Mouse (Mus musculus) liver, embryonic 16.5 days (tissue): ENCODE measurements around the gene AU022252. TPM values are rescaled to one million over a fixed set of nuclear protein-coding genes. Genes with fewer than 3 reads are reported as not detected.

Source experiments
- ATAC-seq: fragments of 200-750 bp; cut with Nextera tagmentation; 2 replicates; pipeline ENCODE4 v1.8.0; 2017; ENCODE audit warnings: low read depth, mild to moderate bottlenecking, moderate number of reproducible peaks, moderate library complexity
- H3K27ac ChIP-seq: fragments of 300-500 bp; sonication (generic); 2 replicates; pipeline ENCODE4 v1.5.1; 2014; ENCODE audit warnings: mild to moderate bottlenecking, low read length
- H3K27me3 ChIP-seq: fragments of 300-500 bp; sonication (generic); 2 replicates; pipeline ENCODE4 v1.6.1; 2014; ENCODE audit warnings: low read depth, low read length, mixed read lengths; ENCODE audit not compliant: control insufficient read depth, insufficient read depth
- H3K36me3 ChIP-seq: fragments of 300-500 bp; sonication (generic); 2 replicates; pipeline ENCODE4 v1.6.1; 2014; ENCODE audit warnings: mild to moderate bottlenecking; ENCODE audit not compliant: control insufficient read depth, insufficient read depth
- H3K4me1 ChIP-seq: fragments of 300-500 bp; sonication (generic); 2 replicates; pipeline ENCODE4 v1.6.1; 2014; ENCODE audit warnings: low read depth, low read length, mixed read lengths; ENCODE audit not compliant: control insufficient read depth
- H3K4me2 ChIP-seq: fragments of 300-500 bp; sonication (generic); 2 replicates; pipeline ENCODE4 v1.6.1; 2014; ENCODE audit warnings: low read depth, low read length, mixed read lengths
- H3K4me3 ChIP-seq: fragments of 300-500 bp; sonication (generic); 2 replicates; pipeline ENCODE4 v1.5.1; 2014; ENCODE audit warnings: low read depth, mild to moderate bottlenecking, low read length
- H3K9ac ChIP-seq: fragments of 300-500 bp; sonication (generic); 2 replicates; pipeline ENCODE4 v1.6.1; 2014; ENCODE audit warnings: low read depth, low read length
- H3K9me3 ChIP-seq: fragments of 300-500 bp; sonication (generic); replicated peaks from 2 replicates; pipeline ENCODE4 v1.6.1; 2016; ENCODE audit warnings: low read length; ENCODE audit not compliant: control insufficient read depth
- WGBS: fragments of 180-500 bp; shearing (Covaris S2); extraction: QIAGEN DNeasy Blood & Tissue Kit; methylation state at CpG from one replicate; pipeline ENCODE4 v1.1.7; 2014; ENCODE audit not compliant: insufficient replicate concordance; 5-methylcytosine and 5-hydroxymethylcytosine counted together
- polyA plus RNA-seq: library from polyadenylated mRNA; unstranded; fragments of >200 nt; fragmentation: Nextera tagmentation; extraction: Ambion mirVana; gene quantifications from 2 replicates; pipeline ENCODE4 v1.2.1, GENCODE M21; 2015

The AU022252 gene
- polyA plus RNA-seq, 1 experiment from 2014 or later, result 11.6 TPM

DNA sequence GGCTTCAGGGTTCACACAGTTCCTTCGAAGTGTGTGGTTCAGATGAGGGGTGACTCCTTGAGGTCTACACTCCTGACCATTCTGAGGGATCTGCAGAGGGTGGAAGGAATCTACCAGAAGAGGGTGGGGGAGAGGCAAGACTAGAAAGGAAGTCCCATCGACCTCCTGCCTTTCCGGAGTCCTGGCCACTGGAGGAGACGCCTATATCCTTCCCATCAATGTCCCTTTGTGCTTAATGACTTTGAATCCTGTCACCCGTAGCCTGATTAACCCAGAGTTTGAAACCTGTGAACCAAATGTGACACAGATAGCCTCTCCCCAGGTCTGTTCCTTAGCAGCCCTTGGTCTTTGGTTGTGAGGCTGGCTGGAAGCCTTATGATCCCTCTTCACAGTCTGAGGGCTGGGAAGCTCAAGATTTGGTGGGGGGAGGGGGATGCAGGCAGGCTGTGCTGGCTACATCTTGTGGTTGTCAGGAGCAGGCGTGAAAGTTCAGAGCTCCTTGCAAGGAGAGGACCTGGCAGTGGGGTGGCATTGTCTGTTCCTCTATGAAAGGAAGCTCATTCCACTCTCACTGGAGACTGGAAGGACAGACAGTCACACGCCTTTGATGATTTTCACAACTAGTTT lies 28.7 kb upstream of the AU022252 start:
- Histone ChIP-seq H3K27ac (no peak overlapping the region), H3K9me3 (no peaks in the 10 kb centered on the region), H3K9ac (no peak overlapping the region), H3K27me3 (no peaks in the 10 kb centered on the region), H3K4me2 (no peak overlapping the region), H3K36me3 (no peaks in the 10 kb centered on the region), H3K4me1 (no peaks in the 10 kb centered on the region), H3K4me3 (no peak overlapping the region)
- ATAC-seq, result no peak
- 26% methylated on average over 7 of the region's 7 CpGs for WGBS

DNA sequence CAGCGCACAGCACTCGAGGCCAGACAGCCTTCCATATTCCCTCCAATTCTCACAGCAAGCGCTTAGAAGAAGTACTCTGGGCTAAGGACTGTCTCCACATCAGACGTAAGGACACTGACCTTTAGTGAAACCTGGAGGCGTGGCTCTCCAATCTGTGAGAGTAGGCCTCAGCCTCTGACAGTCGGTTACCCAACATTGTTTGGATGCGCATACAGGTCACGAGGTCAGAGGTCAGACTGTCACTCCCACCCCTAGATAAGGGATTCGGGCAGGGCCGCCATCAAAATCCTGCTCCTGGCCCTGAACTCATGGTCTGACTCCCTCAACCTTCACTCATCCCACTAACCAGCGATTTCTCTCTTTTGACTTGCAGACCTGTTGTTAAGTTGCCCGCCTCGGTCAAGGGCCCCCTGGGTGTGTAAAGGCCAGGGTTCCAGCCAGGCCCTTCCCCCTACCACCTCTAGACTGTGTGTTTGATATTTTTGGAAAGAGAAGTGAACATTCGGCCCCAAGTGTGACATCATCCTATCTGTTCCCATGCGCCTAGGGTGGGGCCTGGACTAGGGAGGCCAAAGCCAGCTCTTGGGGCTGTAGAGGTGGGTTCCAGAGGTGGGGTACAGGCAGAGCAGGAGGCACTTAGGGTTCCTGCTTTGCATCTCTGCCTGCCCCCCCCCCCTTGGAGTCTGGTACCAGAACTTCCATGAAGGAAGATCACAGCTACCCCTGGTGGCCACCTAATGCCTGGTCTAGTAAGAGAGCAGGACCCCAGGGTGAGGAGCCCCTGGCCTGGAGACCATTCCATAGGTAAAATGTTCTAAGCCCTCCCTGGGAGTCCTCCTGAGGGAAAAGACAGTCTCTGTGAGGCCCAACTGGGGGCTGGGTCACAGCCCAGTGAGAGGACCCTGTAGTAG lies 27.1 kb upstream of the AU022252 start:
- H3K27ac ChIP-seq, result no peak overlapping the region
- no peaks in the 10 kb centered on the region for H3K36me3 ChIP-seq
- no peaks in the 10 kb centered on the region for H3K27me3 ChIP-seq
- no peak overlapping the region for H3K9ac ChIP-seq
- H3K9me3 ChIP-seq, result no peaks in the 10 kb centered on the region
- ATAC-seq, result peak; percentile 54; the same call in 1 of the 2 replicates
- no peak overlapping the region for H3K4me3 ChIP-seq
- no peak overlapping the region for H3K4me2 ChIP-seq
- H3K4me1 ChIP-seq, result no peaks in the 10 kb centered on the region
- 58% methylated on average over 15 of the region's 15 CpGs for WGBS

DNA sequence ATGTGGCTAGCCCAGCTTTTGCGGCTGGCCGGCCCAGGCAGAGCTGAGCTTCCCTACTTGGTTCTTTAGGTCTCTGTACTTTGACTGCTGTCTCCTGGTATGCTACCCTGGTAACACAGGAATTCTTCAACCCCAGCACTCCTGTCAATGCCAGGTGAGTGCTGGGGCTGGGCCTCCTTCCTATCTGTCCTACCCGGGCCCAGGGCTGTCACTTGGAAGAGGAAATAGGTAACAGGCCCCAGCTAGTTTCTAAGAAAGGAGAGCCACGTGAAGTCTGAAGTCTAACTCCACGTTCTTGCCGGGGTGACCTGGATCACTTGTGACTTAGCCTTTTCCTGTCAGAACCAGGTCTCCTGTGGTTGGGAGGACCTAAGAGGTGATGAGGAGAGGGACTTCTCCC lies 24.6 kb upstream of the AU022252 start:
- ATAC-seq, result no peak
- Histone ChIP-seq H3K4me1 (no peaks in the 10 kb centered on the region), H3K9ac (no peak overlapping the region), H3K4me2 (no peak overlapping the region), H3K9me3 (no peaks in the 10 kb centered on the region), H3K36me3 (no peaks in the 10 kb centered on the region), H3K4me3 (no peak overlapping the region), H3K27ac (no peak overlapping the region), H3K27me3 (no peaks in the 10 kb centered on the region)
- WGBS, result 69% methylated on average over 6 of the region's 6 CpGs

DNA sequence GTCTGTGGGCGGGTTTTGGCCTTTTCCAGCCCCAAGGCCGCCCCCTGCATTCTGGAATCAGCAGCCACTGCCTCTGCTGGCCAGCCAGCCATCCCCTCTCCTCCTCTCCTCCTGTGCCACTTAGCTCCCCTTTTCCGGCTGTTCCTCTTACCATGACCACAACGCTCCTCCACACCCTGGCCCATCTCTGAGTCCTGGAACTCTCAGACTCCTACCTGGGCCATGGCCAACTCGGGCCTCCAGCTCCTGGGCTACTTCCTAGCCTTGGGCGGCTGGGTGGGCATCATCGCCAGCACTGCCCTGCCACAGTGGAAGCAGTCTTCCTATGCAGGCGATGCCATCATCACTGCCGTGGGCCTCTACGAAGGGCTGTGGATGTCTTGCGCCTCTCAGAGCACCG lies 22.8 kb upstream of the AU022252 start, which contains the start of gene Cldn19:
Cldn19 (plus strand) TSS at position 64 of the 400 bp plus-strand sequence.
- Histone ChIP-seq H3K27me3 (no peaks in the 10 kb centered on the region), H3K4me1 (no peaks in the 10 kb centered on the region), H3K36me3 (no peaks in the 10 kb centered on the region), H3K27ac (no peak within 1 kb of the TSS), H3K4me2 (no peak within 1 kb of the TSS), H3K4me3 (no peak within 1 kb of the TSS), H3K9ac (no peak within 1 kb of the TSS), H3K9me3 (no peaks in the 10 kb centered on the region)
- no peak for ATAC-seq
- WGBS, result 71% methylated on average over 12 of the region's 12 CpGs

DNA sequence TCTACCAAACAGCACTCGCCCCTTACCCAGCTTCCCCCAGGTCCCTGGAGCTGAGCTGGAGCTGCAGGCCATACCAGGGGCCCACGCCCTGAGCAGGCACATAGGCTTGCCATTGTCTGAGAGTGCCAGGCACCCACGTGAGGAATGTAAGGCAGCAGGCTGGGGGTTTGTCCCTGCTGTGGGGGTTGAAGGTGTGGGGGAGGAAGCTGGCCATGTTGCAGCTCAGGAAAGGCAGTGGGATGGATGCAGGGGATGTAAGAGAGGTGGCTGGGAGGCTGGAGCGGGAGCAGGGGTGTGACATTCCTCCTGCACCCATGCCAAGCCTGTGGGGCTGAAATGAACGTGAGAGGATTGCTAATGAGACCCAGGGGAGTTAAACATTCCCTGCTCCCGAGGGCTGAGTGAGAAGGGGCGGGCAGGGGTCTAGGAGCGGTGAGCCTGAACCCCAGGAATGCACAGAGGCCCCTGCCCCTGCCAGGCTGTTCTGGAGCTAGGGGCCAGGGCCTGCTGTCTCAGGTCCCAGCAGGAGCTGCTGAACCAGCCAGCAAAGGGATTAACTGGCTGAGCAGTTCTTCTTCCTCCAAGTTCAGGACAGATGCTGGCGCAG lies 21.6 kb upstream of the AU022252 start:
- no peak overlapping the region for H3K4me3 ChIP-seq
- no peaks in the 10 kb centered on the region for H3K4me1 ChIP-seq
- ATAC-seq, result no peak
- no peak overlapping the region for H3K9ac ChIP-seq
- H3K9me3 ChIP-seq, result no peaks in the 10 kb centered on the region
- WGBS, result 57% methylated on average over 9 of the region's 9 CpGs
- H3K4me2 ChIP-seq, result no peak overlapping the region
- no peak overlapping the region for H3K27ac ChIP-seq
- H3K36me3 ChIP-seq, result no peaks in the 10 kb centered on the region
- H3K27me3 ChIP-seq, result no peaks in the 10 kb centered on the region

DNA sequence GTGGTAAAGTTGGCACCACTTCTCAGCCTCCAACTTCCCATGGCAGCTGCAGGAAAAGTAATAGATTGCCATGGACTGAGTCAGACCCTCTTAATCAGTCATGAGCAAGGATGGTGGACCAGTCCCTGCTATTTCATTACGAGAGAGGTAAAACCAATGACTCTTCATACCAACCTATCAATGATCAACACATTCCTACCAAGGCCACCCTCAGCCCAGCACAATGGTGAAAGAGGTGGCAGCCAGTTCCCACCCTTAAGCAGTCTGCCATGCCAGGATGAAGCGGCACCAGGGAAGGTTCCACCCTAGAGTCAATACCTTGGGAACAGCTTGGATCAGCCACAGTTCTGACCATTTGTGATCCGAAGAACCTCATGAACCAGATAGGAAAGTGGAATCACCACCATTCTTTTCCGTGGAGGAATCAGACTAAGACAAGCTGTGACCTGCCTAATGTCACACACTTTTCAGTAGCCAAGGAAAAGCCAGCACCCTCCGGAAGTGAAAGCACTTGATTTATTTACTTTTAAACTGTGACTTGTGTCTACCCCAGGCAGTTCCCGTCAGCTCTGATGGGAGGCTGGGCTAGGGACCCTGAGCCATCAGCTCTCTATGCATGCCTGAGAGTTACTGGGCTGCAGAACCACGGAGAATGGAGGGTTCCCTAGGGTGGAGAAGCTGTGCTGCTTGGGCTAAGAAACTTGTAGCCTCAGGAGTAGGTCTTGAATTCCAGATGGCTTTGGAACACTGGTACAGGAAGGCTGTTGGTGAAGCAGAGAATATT lies 19.7 kb upstream of the AU022252 start:
- Histone ChIP-seq H3K27me3 (no peaks in the 10 kb centered on the region), H3K36me3 (no peaks in the 10 kb centered on the region), H3K4me3 (no peak overlapping the region), H3K4me2 (no peak overlapping the region), H3K4me1 (no peaks in the 10 kb centered on the region), H3K9ac (no peak overlapping the region), H3K9me3 (no peaks in the 10 kb centered on the region), H3K27ac (no peak overlapping the region)
- ATAC-seq, result no peak
- 47% methylated on average over 7 of the region's 7 CpGs for WGBS

DNA sequence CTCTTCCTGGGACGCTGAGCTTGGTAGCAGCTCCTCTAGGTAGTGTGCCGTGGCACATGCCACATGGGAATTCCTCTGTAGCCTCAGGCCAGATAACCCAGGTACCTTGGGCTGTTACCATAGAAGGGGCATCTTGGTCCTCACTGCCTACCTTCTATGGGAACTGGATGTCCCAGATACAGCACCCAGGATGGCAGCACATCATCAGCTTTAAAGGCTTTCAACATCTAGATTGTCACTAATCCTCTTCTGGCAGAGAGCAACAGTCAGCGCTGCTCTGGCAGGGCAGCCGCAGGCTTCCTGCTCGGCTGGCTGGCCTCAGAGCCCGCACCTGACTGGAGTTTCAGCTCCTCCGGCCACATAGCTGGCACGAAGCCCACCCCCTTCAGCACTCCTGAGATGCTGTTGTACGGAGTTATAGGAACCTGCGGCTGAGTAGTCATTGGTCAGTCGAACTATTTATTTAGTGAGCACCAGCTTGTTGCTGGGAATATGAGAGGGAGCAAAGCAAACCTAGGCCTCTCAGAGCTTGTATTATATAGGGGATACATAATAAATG lies 16.0 kb upstream of the AU022252 start:
- 76% methylated on average over 11 of the region's 11 CpGs for WGBS
- H3K9ac ChIP-seq, result no peak overlapping the region
- no peaks in the 10 kb centered on the region for H3K4me1 ChIP-seq
- H3K27ac ChIP-seq, result no peak overlapping the region
- H3K27me3 ChIP-seq, result no peaks in the 10 kb centered on the region
- no peak overlapping the region for H3K4me2 ChIP-seq
- no peak for ATAC-seq
- no peaks in the 10 kb centered on the region for H3K9me3 ChIP-seq
- H3K36me3 ChIP-seq, result no peaks in the 10 kb centered on the region
- no peak overlapping the region for H3K4me3 ChIP-seq

DNA sequence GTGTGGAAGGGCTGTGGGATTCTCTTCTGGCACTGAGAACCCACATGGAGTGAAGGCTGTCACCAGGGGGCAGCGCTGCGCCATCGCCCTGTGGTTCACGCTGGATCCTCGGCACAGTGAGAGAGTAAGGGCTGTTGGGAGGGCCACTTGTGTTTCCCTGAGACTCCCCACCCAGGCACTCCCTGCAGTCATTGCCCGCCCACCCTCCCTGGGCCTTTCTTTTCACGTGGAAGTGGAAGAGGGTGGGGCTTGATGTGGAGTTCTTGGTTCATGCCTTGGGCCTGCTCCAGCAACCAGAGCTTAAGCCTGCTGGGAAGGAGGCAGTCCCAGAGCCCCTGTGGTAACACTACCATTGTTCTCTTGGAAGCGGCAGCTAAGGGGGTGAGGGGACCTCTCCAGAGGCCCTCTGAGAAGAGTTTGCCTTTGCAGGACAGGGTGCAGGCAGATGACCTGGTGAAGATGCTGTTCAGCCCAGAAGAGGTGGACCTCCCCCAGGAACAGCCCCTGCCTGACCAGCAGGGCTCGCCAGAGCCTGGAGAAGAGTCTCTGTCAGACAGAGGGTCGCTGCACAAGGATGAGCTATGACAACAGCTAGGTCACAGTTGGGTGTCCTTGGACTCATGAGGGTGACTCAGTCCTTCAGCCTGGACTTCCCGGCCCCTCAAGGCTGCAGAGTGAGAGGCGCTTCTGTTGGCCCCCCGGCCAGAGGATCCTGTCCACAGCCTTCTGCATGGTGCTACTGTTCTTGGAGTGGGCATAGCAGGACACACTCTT lies 15.1 kb upstream of the AU022252 start:
- no peaks in the 10 kb centered on the region for H3K4me1 ChIP-seq
- no peaks in the 10 kb centered on the region for H3K27me3 ChIP-seq
- no peak overlapping the region for H3K4me3 ChIP-seq
- 34% methylated on average over 13 of the region's 13 CpGs for WGBS
- H3K4me2 ChIP-seq, result no peak overlapping the region
- H3K36me3 ChIP-seq, result no peaks in the 10 kb centered on the region
- no peak for ATAC-seq
- H3K9me3 ChIP-seq, result no peaks in the 10 kb centered on the region
- no peak overlapping the region for H3K9ac ChIP-seq
- no peak overlapping the region for H3K27ac ChIP-seq
